Mouse (Mus musculus): ENCODE measurements around the gene Folr2. TPM values are rescaled to one million over a fixed set of nuclear protein-coding genes. Genes with fewer than 3 reads are reported as not detected.
A peak's percentile ranks its signal among the peaks of the same experiment; 100 is the strongest.

The Folr2 gene
- under 1 TPM in 1 of 2 experiments, not detected in 1; 0.39 TPM for total RNA-seq (2021)

DNA sequence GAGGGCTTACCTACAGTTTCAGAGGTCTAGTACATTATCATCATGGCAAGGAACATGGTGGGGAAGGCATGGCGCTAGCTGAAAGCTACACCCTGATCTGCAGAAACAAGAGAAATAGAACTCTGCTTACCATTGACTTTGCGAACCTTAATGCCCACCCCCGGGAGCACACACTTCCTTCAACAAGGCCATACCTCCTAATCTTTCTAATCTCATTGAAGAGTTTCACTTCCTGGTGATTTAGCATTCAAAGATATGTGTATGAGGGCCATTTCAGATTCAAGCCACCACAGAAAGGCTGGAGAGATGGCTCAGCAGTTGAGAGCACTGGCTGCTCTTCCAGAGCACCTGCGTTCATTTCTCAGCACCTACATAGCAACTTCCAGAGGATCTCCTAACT lies at the start of gene Folr2:
Gene Folr2 (minus strand): TSS at position 101 of the 400 bp plus-strand sequence.
- intact Hi-C loops (cut with DNase I) = no loop called here
- DNase-seq (ENCODE audit: low spot score in 2 of 2) = no peak

DNA sequence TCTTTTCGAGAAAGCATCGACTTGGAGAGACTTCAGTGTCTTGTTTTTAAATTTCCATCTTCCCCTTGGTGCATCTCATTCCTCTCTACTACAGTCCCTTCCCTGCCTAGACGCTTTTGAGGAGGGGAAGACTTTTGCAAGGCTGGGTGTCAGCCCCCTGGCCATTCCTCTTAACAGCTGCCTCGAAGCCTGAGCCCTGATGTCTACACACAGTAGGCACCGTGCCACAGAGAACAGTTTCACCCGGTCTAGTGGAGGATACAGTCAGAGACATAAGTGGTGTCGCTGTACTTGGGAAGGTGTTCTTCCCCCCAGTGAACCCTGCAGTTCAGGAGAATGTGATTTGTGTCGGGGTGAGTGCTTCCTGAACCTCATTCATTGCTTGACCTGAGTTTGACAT lies 49.7 kb upstream of the Folr2 start:
- intact Hi-C loops (cut with DNase I) = loop anchor here (1.0 kb wide), 1 partner anchor 27 kb away; the partner anchor contains the start of gene Lrrc51
- DNase-seq (ENCODE audit: low spot score in 2 of 2) = no peak

GRCm38 (mm10) chr7:101906287-101906681 lies 49.3 kb upstream of the Folr2 start, which contains the start of gene Tomt:
Tomt (minus strand) TSS chr7:101906359.
- DNase-seq (ENCODE audit: low spot score in 2 of 2) = no peak
- intact Hi-C loops (cut with DNase I) = loop anchor here (1.0 kb wide), 1 partner anchor 27 kb away; the partner anchor contains the start of gene Lrrc51

DNA sequence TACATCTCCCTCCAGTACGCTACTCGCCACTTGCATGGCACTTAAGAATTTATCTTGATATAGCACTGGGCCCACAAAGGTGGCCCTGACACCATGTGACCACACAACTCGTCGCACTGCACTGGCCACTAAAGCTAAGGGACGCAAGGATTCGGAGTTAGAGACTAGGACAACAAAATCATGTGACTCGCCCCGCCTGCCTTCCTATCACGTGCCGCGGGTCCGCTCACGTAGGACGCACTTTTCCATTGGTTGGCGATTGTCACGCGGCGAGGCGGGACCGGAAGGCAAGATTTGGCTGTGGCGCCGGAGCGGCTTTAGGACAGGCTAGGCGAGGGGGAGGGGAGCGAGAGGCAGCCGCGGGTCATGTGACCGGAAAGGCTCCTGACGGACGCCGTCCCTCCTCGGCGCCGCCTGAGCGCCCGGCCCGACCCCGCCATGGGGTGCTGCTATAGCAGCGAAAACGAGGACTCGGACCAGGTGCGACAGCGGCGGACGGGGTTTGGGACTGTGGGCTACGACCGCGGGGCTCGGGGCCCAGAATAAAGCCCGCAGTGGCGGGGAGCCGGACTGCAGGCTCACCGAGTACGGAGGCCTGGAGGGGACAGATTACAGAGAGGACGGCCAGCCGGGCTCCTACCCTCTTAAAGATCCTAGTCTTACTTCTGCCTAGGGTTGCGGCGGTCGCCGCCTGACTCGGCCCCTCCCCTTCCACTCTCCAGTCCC lies 48.7 kb upstream of the Folr2 start, which contains the start of gene Lamtor1:
Gene Lamtor1 (plus strand): TSS at position 344 of the 726 bp plus-strand sequence.
- peak; percentile 100 for DNase-seq (ENCODE audit: low spot score in 2 of 2)
- intact Hi-C loops (cut with DNase I) = loop anchor here (1.0 kb wide), 2 partner anchors 9 to 28 kb away; partner anchors contain the start of gene Lrrc51

DNA sequence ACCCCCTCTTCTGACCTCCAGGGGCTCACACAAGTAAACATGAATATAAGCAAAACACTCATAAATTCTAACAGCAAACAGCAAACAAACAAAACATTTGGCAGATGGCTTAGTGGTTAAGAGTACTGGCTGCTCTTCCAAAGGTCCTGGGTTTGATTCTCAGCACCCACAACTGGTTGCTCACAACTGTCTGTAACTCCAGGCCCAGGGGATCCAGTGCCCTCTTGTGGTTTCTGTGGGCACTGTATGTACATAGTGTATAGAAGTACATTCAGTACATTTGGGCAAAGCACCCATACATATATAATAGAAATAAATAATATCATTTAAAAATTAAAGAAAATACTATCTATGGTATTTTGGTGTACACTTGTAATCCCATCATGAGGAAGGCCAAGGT lies 45.9 kb upstream of the Folr2 start:
- DNase-seq (ENCODE audit: low spot score in 2 of 2) = no peak
- intact Hi-C loops (cut with DNase I) = no loop called here

GRCm38 (mm10) chr7:101901969-101902368 lies 45.0 kb upstream of the Folr2 start:
- intact Hi-C loops (cut with DNase I) = no loop called here
- no peak for DNase-seq (ENCODE audit: low spot score in 2 of 2)

GRCm38 (mm10) chr7:101900331-101901097 lies 43.5 kb upstream of the Folr2 start:
- intact Hi-C loops (cut with DNase I) = no loop called here
- DNase-seq (ENCODE audit: low spot score in 2 of 2) = no peak

- intact Hi-C loops (cut with DNase I) = loop anchor here (1.0 to 5.0 kb wide), 3 partner anchors 9 to 234 kb away; partner anchors contain the start of genes Clpb, Inppl1 and Lamtor1
- DNase-seq (ENCODE audit: low spot score in 2 of 2) = peak; percentile 96 to 98
These were observed 39.4 kb upstream of the Folr2 start for GRCm38 (mm10) chr7:101896104-101897066.

GRCm38 (mm10) chr7:101895695-101896094 lies 38.7 kb upstream of the Folr2 start:
- intact Hi-C loops (cut with DNase I) = loop anchor here (1.0 to 5.0 kb wide), 3 partner anchors 10 to 233 kb away; partner anchors contain the start of genes Clpb, Inppl1 and Lamtor1
- no peak for DNase-seq (ENCODE audit: low spot score in 2 of 2)

DNA sequence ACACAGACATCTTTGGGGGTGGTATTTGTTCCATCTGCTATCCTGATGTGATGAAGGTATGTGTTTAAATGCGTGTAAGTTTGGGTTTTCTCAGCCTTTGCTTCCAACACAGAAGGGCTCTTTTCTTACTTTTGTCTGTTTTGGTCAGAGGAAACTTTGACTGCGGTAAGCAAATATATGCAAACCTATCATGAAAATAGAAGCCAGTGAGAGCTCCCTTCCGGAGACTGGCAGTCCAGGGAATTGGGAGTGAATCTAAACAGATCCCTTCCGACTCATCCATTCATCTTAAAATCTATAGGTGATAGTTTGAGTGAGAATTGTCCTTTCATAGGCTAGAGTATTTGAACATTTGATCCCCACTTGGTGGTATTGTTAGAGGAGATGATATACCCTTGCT lies 31.5 kb upstream of the Folr2 start:
- intact Hi-C loops (cut with DNase I) = no loop called here
- DNase-seq (ENCODE audit: low spot score in 2 of 2) = no peak

GRCm38 (mm10) chr7:101886274-101886673 lies 29.3 kb upstream of the Folr2 start:
- no peak for DNase-seq (ENCODE audit: low spot score in 2 of 2)
- intact Hi-C loops (cut with DNase I) = no loop called here

- no peak for DNase-seq (ENCODE audit: low spot score in 2 of 2)
- intact Hi-C loops (cut with DNase I) = no loop called here
These were observed 27.2 kb upstream of the Folr2 start for GRCm38 (mm10) chr7:101884160-101884559.

- intact Hi-C loops (cut with DNase I) = no loop called here
- peak in 1 of 2 experiments; percentile 22 for DNase-seq (ENCODE audit: low spot score in 2 of 2)
These were observed 25.6 kb upstream of the Folr2 start for GRCm38 (mm10) chr7:101882413-101883154.

DNA sequence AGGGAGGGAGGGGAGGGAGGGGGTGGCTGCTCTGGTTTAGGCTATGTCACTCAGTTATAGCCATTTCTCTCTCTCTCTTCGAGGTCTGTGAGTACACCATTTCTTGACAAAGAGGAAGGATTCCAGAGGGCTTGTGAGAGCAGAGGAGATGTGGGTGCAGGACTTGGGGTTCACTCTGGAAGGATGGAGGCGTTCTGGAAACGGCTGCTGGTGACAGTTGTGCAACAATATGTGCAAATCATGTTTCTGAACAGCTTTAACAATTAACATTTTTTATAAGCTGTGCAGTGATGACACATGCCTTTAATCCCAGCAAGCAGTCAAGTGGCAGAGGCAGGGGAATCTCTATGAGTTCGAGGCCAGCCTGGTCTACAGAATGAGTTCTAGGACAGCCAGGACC lies 23.9 kb upstream of the Folr2 start:
- intact Hi-C loops (cut with DNase I) = no loop called here
- no peak for DNase-seq (ENCODE audit: low spot score in 2 of 2)

DNA sequence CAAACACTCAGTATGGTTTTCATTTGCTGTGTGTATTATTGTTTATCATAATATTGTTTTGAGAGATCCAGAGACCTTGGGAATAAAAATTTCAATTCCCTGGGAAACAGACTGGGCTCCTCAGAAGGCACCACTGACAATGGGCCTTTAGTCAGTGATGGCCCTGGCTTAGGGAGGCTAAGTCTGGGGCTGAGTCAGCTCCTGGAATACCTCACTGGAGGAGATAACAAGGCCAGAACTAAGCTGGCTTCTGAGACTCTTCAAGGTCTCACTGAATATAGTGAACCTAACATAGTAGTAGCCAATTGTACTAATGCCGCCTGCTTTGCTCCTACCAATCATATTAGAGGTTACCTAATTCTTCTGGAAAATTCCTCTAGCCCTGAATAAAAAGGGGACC lies 19.0 kb upstream of the Folr2 start:
- DNase-seq (ENCODE audit: low spot score in 2 of 2) = no peak
- intact Hi-C loops (cut with DNase I) = no loop called here

GRCm38 (mm10) chr7:101871296-101871695 lies 14.3 kb upstream of the Folr2 start:
- intact Hi-C loops (cut with DNase I) = no loop called here
- DNase-seq (ENCODE audit: low spot score in 2 of 2) = no peak

DNA sequence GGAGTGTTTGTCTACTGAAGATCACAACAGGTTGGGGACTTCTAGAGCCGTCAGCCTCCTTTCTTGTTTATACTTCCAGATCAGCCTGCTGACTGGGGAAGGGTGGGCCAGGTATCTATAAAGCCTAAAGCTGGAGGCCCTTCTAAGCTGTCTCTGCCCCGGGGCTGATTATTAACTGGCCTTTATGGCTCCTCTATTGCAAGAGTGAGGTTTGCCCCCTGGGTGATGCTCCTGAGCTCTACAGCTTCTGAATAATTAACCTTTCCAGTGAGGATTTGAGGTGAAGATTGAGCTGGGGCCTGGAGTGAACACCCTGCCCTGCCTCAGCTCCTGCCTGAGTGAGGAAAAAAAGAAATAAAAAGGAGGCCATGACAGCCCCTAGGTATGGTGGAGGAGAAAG lies 13.6 kb upstream of the Folr2 start, which contains the start of gene Folr1:
Gene Folr1 (minus strand): TSS at position 160 of the 400 bp plus-strand sequence.
- intact Hi-C loops (cut with DNase I) = no loop called here
- DNase-seq (ENCODE audit: low spot score in 2 of 2) = no peak

GRCm38 (mm10) chr7:101869163-101869500 lies 12.1 kb upstream of the Folr2 start:
- intact Hi-C loops (cut with DNase I) = no loop called here
- no peak for DNase-seq (ENCODE audit: low spot score in 2 of 2)
